Mouse (Mus musculus): Measurements from ENCODE around the gene Gimap8. TPM values are rescaled to one million over a fixed set of nuclear protein-coding genes. Genes with fewer than 3 reads are reported as not detected.

Gimap8 gene
- total and polyA plus RNA-seq, 2 experiments from 2014 or later, result 0.49 to 1.3 TPM

- no peak for TF ChIP-seq CTCF (IDR thresholded peaks at IDR 0.05; ENCODE audit: low read depth)
- WGBS, result 86% methylated on average over 4 of the region's 4 CpGs
- DNase-seq (ENCODE audit: low spot score) (no peak), ATAC-seq (no peak)
- Histone ChIP-seq H3K27me3 (ENCODE audit: insufficient read depth, low read length) (no peaks in the 10 kb centered on the region), H3K4me1 (ENCODE audit: insufficient read depth, low read length) (no peaks in the 10 kb centered on the region), H3K27ac (no peak overlapping the region), H3K9ac (replicated peaks; ENCODE audit: low read length) (no peak overlapping the region), H3K36me3 (ENCODE audit: insufficient read depth, low read length) (no peaks in the 10 kb centered on the region), H3K4me3 (ENCODE audit: low read length) (no peak overlapping the region), H3K4me2 (ENCODE audit: low read depth, low read length) (no peak overlapping the region), H3K9me3 (ENCODE audit: low read length) (no peaks in the 10 kb centered on the region)
Observed at GRCm38 (mm10) chr6:48646309-48646690, 734 bp upstream of the Gimap8 start.

- no peaks in the 10 kb centered on the region for H3K9me3 ChIP-seq (ENCODE audit: low read length)
- ATAC-seq (no peak), DNase-seq (ENCODE audit: low spot score) (no peak)
- H3K27ac ChIP-seq, result no peak overlapping the region
- TF ChIP-seq CTCF (IDR thresholded peaks at IDR 0.05; ENCODE audit: low read depth), result no peak
- no peaks in the 10 kb centered on the region for H3K4me1 ChIP-seq (ENCODE audit: insufficient read depth, low read length)
- H3K4me2 ChIP-seq (ENCODE audit: low read depth, low read length), result no peak overlapping the region
- H3K4me3 ChIP-seq (ENCODE audit: low read length), result no peak overlapping the region
- WGBS, result 90% methylated on average over 2 of the region's 2 CpGs
- no peaks in the 10 kb centered on the region for H3K36me3 ChIP-seq (ENCODE audit: insufficient read depth, low read length)
- no peaks in the 10 kb centered on the region for H3K27me3 ChIP-seq (ENCODE audit: insufficient read depth, low read length)
- H3K9ac ChIP-seq (replicated peaks; ENCODE audit: low read length), result no peak overlapping the region
Observed at GRCm38 (mm10) chr6:48647611-48648010, 577 bp downstream of the Gimap8 start.

- Histone ChIP-seq H3K9me3 (ENCODE audit: low read length) (no peaks in the 10 kb centered on the region), H3K9ac (replicated peaks; ENCODE audit: low read length) (no peak overlapping the region), H3K36me3 (ENCODE audit: insufficient read depth, low read length) (no peaks in the 10 kb centered on the region), H3K4me2 (ENCODE audit: low read depth, low read length) (no peak overlapping the region), H3K27ac (no peak overlapping the region), H3K4me1 (ENCODE audit: insufficient read depth, low read length) (no peaks in the 10 kb centered on the region), H3K4me3 (ENCODE audit: low read length) (no peak overlapping the region), H3K27me3 (ENCODE audit: insufficient read depth, low read length) (no peaks in the 10 kb centered on the region)
- ATAC-seq, result no peak
- 90% methylated on average over 4 of the region's 4 CpGs for WGBS
- DNase-seq (ENCODE audit: low spot score), result no peak
- TF ChIP-seq CTCF (IDR thresholded peaks at IDR 0.05; ENCODE audit: low read depth), result no peak
Observed at GRCm38 (mm10) chr6:48648779-48649178, 1.7 kb downstream of the Gimap8 start.

GRCm38 (mm10) chr6:48650041-48650440 lies 3.0 kb downstream of the Gimap8 start:
- DNase-seq (ENCODE audit: low spot score) (no peak), ATAC-seq (no peak)
- H3K9ac ChIP-seq (replicated peaks; ENCODE audit: low read length), result no peak overlapping the region
- no peaks in the 10 kb centered on the region for H3K36me3 ChIP-seq (ENCODE audit: insufficient read depth, low read length)
- no peaks in the 10 kb centered on the region for H3K4me1 ChIP-seq (ENCODE audit: insufficient read depth, low read length)
- no peak overlapping the region for H3K27ac ChIP-seq
- no peak overlapping the region for H3K4me2 ChIP-seq (ENCODE audit: low read depth, low read length)
- no peaks in the 10 kb centered on the region for H3K9me3 ChIP-seq (ENCODE audit: low read length)
- no peak for TF ChIP-seq CTCF (IDR thresholded peaks at IDR 0.05; ENCODE audit: low read depth)
- H3K4me3 ChIP-seq (ENCODE audit: low read length), result no peak overlapping the region
- no peaks in the 10 kb centered on the region for H3K27me3 ChIP-seq (ENCODE audit: insufficient read depth, low read length)
- 91% methylated on average over 9 of the region's 9 CpGs for WGBS

- TF ChIP-seq CTCF (IDR thresholded peaks at IDR 0.05; ENCODE audit: low read depth), result no peak
- 85% methylated on average over 5 of the region's 5 CpGs for WGBS
Observed at GRCm38 (mm10) chr6:48658721-48659120, 11.7 kb downstream of the Gimap8 start.

GRCm38 (mm10) chr6:48664750-48665149 lies 17.7 kb downstream of the Gimap8 start:
- no peak overlapping the region for H3K9ac ChIP-seq (replicated peaks; ENCODE audit: low read length)
- H3K9me3 ChIP-seq (ENCODE audit: low read length), result no peaks in the 10 kb centered on the region
- no peaks in the 10 kb centered on the region for H3K4me1 ChIP-seq (ENCODE audit: insufficient read depth, low read length)
- TF ChIP-seq CTCF (IDR thresholded peaks at IDR 0.05; ENCODE audit: low read depth), result no peak
- no peaks in the 10 kb centered on the region for H3K36me3 ChIP-seq (ENCODE audit: insufficient read depth, low read length)
- no peak overlapping the region for H3K27ac ChIP-seq
- no peak overlapping the region for H3K4me2 ChIP-seq (ENCODE audit: low read depth, low read length)
- DNase-seq (ENCODE audit: low spot score) (no peak), ATAC-seq (no peak)
- H3K27me3 ChIP-seq (ENCODE audit: insufficient read depth, low read length), result no peaks in the 10 kb centered on the region
- 82% methylated on average over 4 of the region's 4 CpGs for whole genome bisulfite sequencing
- no peak overlapping the region for H3K4me3 ChIP-seq (ENCODE audit: low read length)

More at GRCm38 (mm10) chr6:48658721-48659120, 11.7 kb downstream of the Gimap8 start:
- Histone ChIP-seq H3K4me1 (ENCODE audit: insufficient read depth, low read length) (no peaks in the 10 kb centered on the region), H3K27me3 (ENCODE audit: insufficient read depth, low read length) (no peaks in the 10 kb centered on the region), H3K4me3 (ENCODE audit: low read length) (no peak overlapping the region), H3K9me3 (ENCODE audit: low read length) (no peaks in the 10 kb centered on the region), H3K36me3 (ENCODE audit: insufficient read depth, low read length) (no peaks in the 10 kb centered on the region), H3K9ac (replicated peaks; ENCODE audit: low read length) (no peak overlapping the region), H3K4me2 (ENCODE audit: low read depth, low read length) (no peak overlapping the region), H3K27ac (no peak overlapping the region)
- DNase-seq (ENCODE audit: low spot score) (no peak), ATAC-seq (no peak)

GRCm38 (mm10) chr6:48665471-48665870 lies 18.4 kb downstream of the Gimap8 start:
- DNase-seq (ENCODE audit: low spot score), result no peak
- Histone ChIP-seq H3K36me3 (ENCODE audit: insufficient read depth, low read length) (no peaks in the 10 kb centered on the region), H3K27ac (no peak overlapping the region), H3K4me2 (ENCODE audit: low read depth, low read length) (no peak overlapping the region), H3K4me3 (ENCODE audit: low read length) (no peak overlapping the region), H3K9ac (replicated peaks; ENCODE audit: low read length) (no peak overlapping the region), H3K27me3 (ENCODE audit: insufficient read depth, low read length) (no peaks in the 10 kb centered on the region), H3K4me1 (ENCODE audit: insufficient read depth, low read length) (no peaks in the 10 kb centered on the region), H3K9me3 (ENCODE audit: low read length) (no peaks in the 10 kb centered on the region)
- 96% methylated on average over 9 of the region's 9 CpGs for WGBS
- no peak for ATAC-seq
- TF ChIP-seq CTCF (IDR thresholded peaks at IDR 0.05; ENCODE audit: low read depth), result no peak
